Mouse (Mus musculus) embryonic facial prominence, embryonic 12.5 days (tissue): ENCODE data around the gene F2r. TPM values are rescaled to one million over a fixed set of nuclear protein-coding genes. Genes with fewer than 3 reads are reported as not detected.
A peak's percentile ranks its signal among the peaks of the same experiment; 100 is the strongest.

ENCODE experiments used
- ATAC-seq: fragments of 200-750 bp; cut with Nextera tagmentation; 2 replicates; pipeline ENCODE4 v1.8.0; 2017; ENCODE audit not compliant: insufficient number of reproducible peaks, insufficient read depth, low FRiP score, low TSS enrichment
- H3K27ac ChIP-seq: fragments of 300-500 bp; sonication (generic); 2 replicates; pipeline ENCODE4 v1.5.1; 2016; ENCODE audit warnings: mild to moderate bottlenecking
- H3K27me3 ChIP-seq: fragments of 300-500 bp; sonication (generic); 2 replicates; pipeline ENCODE4 v1.6.1; 2016; ENCODE audit warnings: mild to moderate bottlenecking, moderate library complexity
- H3K36me3 ChIP-seq: fragments of 300-500 bp; sonication (generic); 2 replicates; pipeline ENCODE4 v1.6.1; 2016; ENCODE audit warnings: mild to moderate bottlenecking
- H3K4me1 ChIP-seq: fragments of 300-500 bp; sonication (generic); 2 replicates; pipeline ENCODE4 v1.6.1; 2016
- H3K4me2 ChIP-seq: fragments of 300-500 bp; sonication (generic); replicated peaks from 2 replicates; pipeline ENCODE4 v1.6.1; 2016; ENCODE audit warnings: mild to moderate bottlenecking, moderate library complexity
- H3K4me3 ChIP-seq: fragments of 300-500 bp; sonication (generic); 2 replicates; pipeline ENCODE4 v1.5.1; 2016; ENCODE audit warnings: mild to moderate bottlenecking
- H3K9ac ChIP-seq: fragments of 300-500 bp; sonication (generic); 2 replicates; pipeline ENCODE4 v1.6.1; 2016; ENCODE audit warnings: mild to moderate bottlenecking, moderate library complexity
- H3K9me3 ChIP-seq: fragments of 300-500 bp; sonication (generic); 2 replicates; pipeline ENCODE4 v1.6.1; 2016; ENCODE audit warnings: mild to moderate bottlenecking, moderate library complexity
- WGBS: fragments of 180-500 bp; shearing (Covaris S2); methylation state at CpG from one replicate; pipeline ENCODE4 v1.1.7; 2016; 5-methylcytosine and 5-hydroxymethylcytosine counted together
- polyA plus RNA-seq: library from polyadenylated mRNA; unstranded; fragments of >200 nt; fragmentation: Nextera tagmentation; extraction: Ambion mirVana; gene quantifications from 2 replicates; pipeline ENCODE4 v1.2.1, GENCODE M21; 2016

The F2r gene
- polyA plus RNA-seq, 1 experiment from 2014 or later = 108 TPM

GRCm38 (mm10) chr13:95646687-95647111 lies 28.4 kb upstream of the F2r start:
- Histone ChIP-seq H3K4me2 (no peak overlapping the region), H3K4me1 (peaks cover 20% of the 10 kb centered on the region; the same call in 1 of the 2 replicates), H3K4me3 (no peak overlapping the region), H3K9ac (no peak overlapping the region), H3K27ac (no peak overlapping the region), H3K27me3 (no peaks in the 10 kb centered on the region), H3K9me3 (no peaks in the 10 kb centered on the region), H3K36me3 (peaks cover 5% of the 10 kb centered on the region)
- ATAC-seq = no peak
- WGBS = 52% methylated on average over 9 of the region's 9 CpGs

- no peak for ATAC-seq
- Histone ChIP-seq H3K9ac (no peak overlapping the region), H3K4me3 (no peak overlapping the region), H3K9me3 (no peaks in the 10 kb centered on the region), H3K27me3 (no peaks in the 10 kb centered on the region), H3K27ac (peak overlapping the region; percentile 82), H3K4me1 (peaks cover 37% of the 10 kb centered on the region), H3K4me2 (no peak overlapping the region), H3K36me3 (peaks cover 5% of the 10 kb centered on the region)
- WGBS = 33% methylated on average over 7 of the region's 7 CpGs
These were observed 25.5 kb upstream of the F2r start for GRCm38 (mm10) chr13:95643740-95644139.

- Histone ChIP-seq H3K9ac (no peak overlapping the region), H3K4me1 (peaks cover 38% of the 10 kb centered on the region)
- ATAC-seq = no peak
These were observed 23.0 kb upstream of the F2r start for GRCm38 (mm10) chr13:95641061-95641986.

GRCm38 (mm10) chr13:95640408-95640807 lies 22.1 kb upstream of the F2r start:
- Histone ChIP-seq H3K27ac (no peak overlapping the region), H3K36me3 (peaks cover 4% of the 10 kb centered on the region), H3K9ac (no peak overlapping the region), H3K27me3 (no peaks in the 10 kb centered on the region), H3K9me3 (no peaks in the 10 kb centered on the region), H3K4me3 (no peak overlapping the region), H3K4me1 (peaks cover 38% of the 10 kb centered on the region), H3K4me2 (no peak overlapping the region)
- WGBS = 95% methylated on average over 1 of the region's 1 CpGs
- no peak for ATAC-seq

More at GRCm38 (mm10) chr13:95641061-95641986, 23.0 kb upstream of the F2r start:
- Histone ChIP-seq H3K4me3 (no peak overlapping the region), H3K27me3 (no peaks in the 10 kb centered on the region), H3K9me3 (no peaks in the 10 kb centered on the region), H3K36me3 (peaks cover 5% of the 10 kb centered on the region), H3K27ac (no peak overlapping the region), H3K4me2 (no peak overlapping the region)
- WGBS = 78% methylated on average over 17 of the region's 17 CpGs

GRCm38 (mm10) chr13:95639336-95640116 lies 21.2 kb upstream of the F2r start:
- no peak overlapping the region for H3K9ac ChIP-seq
- no peaks in the 10 kb centered on the region for H3K9me3 ChIP-seq
- H3K27me3 ChIP-seq = no peaks in the 10 kb centered on the region
- H3K27ac ChIP-seq = peak overlapping the region; percentile 77
- H3K4me1 ChIP-seq = peaks cover 38% of the 10 kb centered on the region
- no peak overlapping the region for H3K4me3 ChIP-seq
- WGBS = 47% methylated on average over 15 of the region's 15 CpGs
- 0 out of 2 replicates have a peak, but pooled peaks cover 4% of the 10 kb centered on the region for H3K36me3 ChIP-seq
- no peak for ATAC-seq
- H3K4me2 ChIP-seq = no peak overlapping the region

GRCm38 (mm10) chr13:95638894-95639293 lies 20.6 kb upstream of the F2r start:
- WGBS = 8% methylated on average over 5 of the region's 5 CpGs

GRCm38 (mm10) chr13:95637737-95638136 lies 19.4 kb upstream of the F2r start:
- H3K27me3 ChIP-seq = no peaks in the 10 kb centered on the region
- H3K9ac ChIP-seq = no peak overlapping the region
- H3K36me3 ChIP-seq = 0 out of 2 replicates have a peak, but pooled peaks cover 4% of the 10 kb centered on the region
- no peak overlapping the region for H3K27ac ChIP-seq
- H3K4me1 ChIP-seq = peaks cover 26% of the 10 kb centered on the region
- ATAC-seq = no peak
- no peak overlapping the region for H3K4me2 ChIP-seq
- no peaks in the 10 kb centered on the region for H3K9me3 ChIP-seq
- H3K4me3 ChIP-seq = no peak overlapping the region
- 74% methylated on average over 10 of the region's 10 CpGs for WGBS

More at GRCm38 (mm10) chr13:95638894-95639293, 20.6 kb upstream of the F2r start:
- H3K36me3 ChIP-seq = 0 out of 2 replicates have a peak, but pooled peaks cover 4% of the 10 kb centered on the region
- H3K27ac ChIP-seq = peak overlapping the region; percentile 77
- no peak overlapping the region for H3K9ac ChIP-seq
- H3K27me3 ChIP-seq = no peaks in the 10 kb centered on the region
- H3K4me3 ChIP-seq = no peak overlapping the region
- peaks cover 33% of the 10 kb centered on the region for H3K4me1 ChIP-seq
- no peaks in the 10 kb centered on the region for H3K9me3 ChIP-seq
- no peak for ATAC-seq
- no peak overlapping the region for H3K4me2 ChIP-seq

GRCm38 (mm10) chr13:95635301-95635700 lies 17.0 kb upstream of the F2r start:
- Histone ChIP-seq H3K27ac (no peak overlapping the region), H3K4me2 (no peak overlapping the region), H3K4me1 (peaks cover 19% of the 10 kb centered on the region), H3K27me3 (no peaks in the 10 kb centered on the region), H3K9ac (no peak overlapping the region), H3K36me3 (peaks cover 12% of the 10 kb centered on the region; the same call in 1 of the 2 replicates), H3K9me3 (no peaks in the 10 kb centered on the region), H3K4me3 (no peak overlapping the region)
- WGBS = 89% methylated on average over 12 of the region's 12 CpGs
- ATAC-seq = no peak

GRCm38 (mm10) chr13:95634451-95634850 lies 16.2 kb upstream of the F2r start:
- no peak overlapping the region for H3K9ac ChIP-seq
- no peak for ATAC-seq
- H3K36me3 ChIP-seq = peaks cover 16% of the 10 kb centered on the region; the same call in 1 of the 2 replicates
- 36% methylated on average over 2 of the region's 2 CpGs for WGBS
- H3K4me2 ChIP-seq = no peak overlapping the region
- no peaks in the 10 kb centered on the region for H3K27me3 ChIP-seq
- peaks cover 14% of the 10 kb centered on the region for H3K4me1 ChIP-seq
- H3K4me3 ChIP-seq = no peak overlapping the region
- H3K9me3 ChIP-seq = no peaks in the 10 kb centered on the region
- no peak overlapping the region for H3K27ac ChIP-seq

- peaks cover 22% of the 10 kb centered on the region; the same call in 1 of the 2 replicates for H3K36me3 ChIP-seq
- WGBS = 88% methylated on average over 1 of the region's 2 CpGs
- ATAC-seq = no peak
These were observed 15.1 kb upstream of the F2r start for GRCm38 (mm10) chr13:95633384-95633783.

GRCm38 (mm10) chr13:95632144-95632543 lies 13.9 kb upstream of the F2r start:
- H3K4me1 ChIP-seq = no peaks in the 10 kb centered on the region
- no peak overlapping the region for H3K4me2 ChIP-seq
- no peaks in the 10 kb centered on the region for H3K27me3 ChIP-seq
- 93% methylated on average over 6 of the region's 6 CpGs for WGBS
- H3K9me3 ChIP-seq = no peaks in the 10 kb centered on the region
- ATAC-seq = no peak
- no peak overlapping the region for H3K27ac ChIP-seq
- peaks cover 25% of the 10 kb centered on the region for H3K36me3 ChIP-seq
- H3K4me3 ChIP-seq = no peak overlapping the region
- no peak overlapping the region for H3K9ac ChIP-seq

More at GRCm38 (mm10) chr13:95633384-95633783, 15.1 kb upstream of the F2r start:
- H3K4me3 ChIP-seq = no peak overlapping the region
- H3K9ac ChIP-seq = no peak overlapping the region
- no peaks in the 10 kb centered on the region for H3K27me3 ChIP-seq
- H3K4me2 ChIP-seq = no peak overlapping the region
- H3K4me1 ChIP-seq = peaks cover 6% of the 10 kb centered on the region; the same call in 1 of the 2 replicates
- no peaks in the 10 kb centered on the region for H3K9me3 ChIP-seq
- no peak overlapping the region for H3K27ac ChIP-seq
